Mouse (Mus musculus) thymus, postnatal 4 days (tissue): ENCODE results near the gene Ric1.
"Not testable (repeated sequence)": the region's sequence is repeated elsewhere in the genome, so short reads cannot be mapped to it uniquely, and the experiment has no call there.

Source experiments
- DNase-seq: peaks from one replicate; pipeline ENCODE4 v3.0.0; 2021

Gene Ric1

GRCm38 (mm10) chr19:29498842-29499456 lies 23.1 kb upstream of the Ric1 start:
- DNase-seq, result no peak

GRCm38 (mm10) chr19:29500333-29500732 lies 21.7 kb upstream of the Ric1 start:
- no peak for DNase-seq

GRCm38 (mm10) chr19:29501106-29501505 lies 21.0 kb upstream of the Ric1 start:
- peak; percentile 76 for DNase-seq

GRCm38 (mm10) chr19:29501507-29501906 lies 20.6 kb upstream of the Ric1 start:
- peak; percentile 92 for DNase-seq

GRCm38 (mm10) chr19:29504131-29504530 lies 18.0 kb upstream of the Ric1 start:
- no peak for DNase-seq

- peak; percentile 47 for DNase-seq
Measured at GRCm38 (mm10) chr19:29505617-29506016, 16.5 kb upstream of the Ric1 start.

- DNase-seq, result no peak
Measured at GRCm38 (mm10) chr19:29508208-29508607, 13.9 kb upstream of the Ric1 start.

- DNase-seq, result no peak
Measured at GRCm38 (mm10) chr19:29509857-29510256, 12.2 kb upstream of the Ric1 start.

- DNase-seq, result no peak
Measured at GRCm38 (mm10) chr19:29511826-29512225, 10.3 kb upstream of the Ric1 start.

GRCm38 (mm10) chr19:29513111-29513766 lies 8.8 kb upstream of the Ric1 start:
- DNase-seq, result no peak

- DNase-seq, result no peak
Measured at GRCm38 (mm10) chr19:29514130-29514529, 8.0 kb upstream of the Ric1 start.

- DNase-seq, result no peak
Measured at GRCm38 (mm10) chr19:29515386-29515785, 6.7 kb upstream of the Ric1 start.

GRCm38 (mm10) chr19:29515991-29516390 lies 6.1 kb upstream of the Ric1 start:
- no peak for DNase-seq

GRCm38 (mm10) chr19:29518409-29518808 lies 3.7 kb upstream of the Ric1 start:
- DNase-seq, result no peak

GRCm38 (mm10) chr19:29518922-29519321 lies 3.2 kb upstream of the Ric1 start:
- no peak for DNase-seq

GRCm38 (mm10) chr19:29520996-29521560 lies 1.0 kb upstream of the Ric1 start:
- DNase-seq, result no peak

- peak; percentile 83 for DNase-seq
Measured at GRCm38 (mm10) chr19:29522445-29523229, 555 bp downstream of the Ric1 start.

GRCm38 (mm10) chr19:29523230-29523582 lies 1.1 kb downstream of the Ric1 start:
- DNase-seq, result peak; percentile 20

- no peak for DNase-seq
Measured at GRCm38 (mm10) chr19:29523701-29524100, 1.6 kb downstream of the Ric1 start.

GRCm38 (mm10) chr19:29524614-29525013 lies 2.5 kb downstream of the Ric1 start:
- no peak for DNase-seq

- DNase-seq, result not testable (repeated sequence)
Measured at GRCm38 (mm10) chr19:29525588-29525987, 3.5 kb downstream of the Ric1 start.

GRCm38 (mm10) chr19:29526837-29527236 lies 4.8 kb downstream of the Ric1 start:
- DNase-seq, result no peak

- no peak for DNase-seq
Measured at GRCm38 (mm10) chr19:29527299-29527698, 5.2 kb downstream of the Ric1 start.

GRCm38 (mm10) chr19:29528568-29528967 lies 6.5 kb downstream of the Ric1 start:
- no peak for DNase-seq
